Mouse (Mus musculus): ENCODE measurements around the gene Bcar3.
A peak's percentile ranks its signal among the peaks of the same experiment; 100 is the strongest.

Bcar3 gene

GRCm38 (mm10) chr3:122337992-122338391, 44.1 kb downstream of the Bcar3 start:
- no peak for DNase-seq (ENCODE audit: low spot score)

- no peak for DNase-seq (ENCODE audit: low spot score)
These were observed 45.0 kb downstream of the Bcar3 start for GRCm38 (mm10) chr3:122338897-122339296.

- DNase-seq (ENCODE audit: low spot score): no peak
These were observed 46.5 kb downstream of the Bcar3 start for GRCm38 (mm10) chr3:122340135-122341068.

GRCm38 (mm10) chr3:122343437-122343853, 49.5 kb downstream of the Bcar3 start:
- DNase-seq (ENCODE audit: low spot score): no peak

GRCm38 (mm10) chr3:122344350-122344749, 50.4 kb downstream of the Bcar3 start:
- no peak for DNase-seq (ENCODE audit: low spot score)

- DNase-seq (ENCODE audit: low spot score): no peak
These were observed 52.1 kb downstream of the Bcar3 start for GRCm38 (mm10) chr3:122345977-122346472.

- DNase-seq (ENCODE audit: low spot score): no peak
These were observed 52.7 kb downstream of the Bcar3 start for GRCm38 (mm10) chr3:122346600-122346999.

GRCm38 (mm10) chr3:122348677-122349076, 54.7 kb downstream of the Bcar3 start:
- DNase-seq (ENCODE audit: low spot score): no peak

- DNase-seq (ENCODE audit: low spot score): no peak
These were observed 58.9 kb downstream of the Bcar3 start for GRCm38 (mm10) chr3:122352801-122353200.

- DNase-seq (ENCODE audit: low spot score): peak; percentile 39
These were observed 65.5 kb downstream of the Bcar3 start for GRCm38 (mm10) chr3:122359426-122359825.

GRCm38 (mm10) chr3:122359954-122360353, 66.0 kb downstream of the Bcar3 start:
- DNase-seq (ENCODE audit: low spot score): no peak

GRCm38 (mm10) chr3:122360721-122361138, 66.8 kb downstream of the Bcar3 start:
- peak; percentile 72 for DNase-seq (ENCODE audit: low spot score)

- DNase-seq (ENCODE audit: low spot score): no peak
These were observed 68.8 kb downstream of the Bcar3 start for GRCm38 (mm10) chr3:122362719-122363118.

- DNase-seq (ENCODE audit: low spot score): peak; percentile 34
These were observed 70.6 kb downstream of the Bcar3 start for GRCm38 (mm10) chr3:122364565-122364964.

- DNase-seq (ENCODE audit: low spot score): peak; percentile 72
These were observed 71.4 kb downstream of the Bcar3 start for GRCm38 (mm10) chr3:122365326-122365725.

GRCm38 (mm10) chr3:122371646-122372341, 77.9 kb downstream of the Bcar3 start:
- no peak for DNase-seq (ENCODE audit: low spot score)

GRCm38 (mm10) chr3:122372617-122373016, 78.7 kb downstream of the Bcar3 start:
- DNase-seq (ENCODE audit: low spot score): no peak

- DNase-seq (ENCODE audit: low spot score): no peak
These were observed 82.1 kb downstream of the Bcar3 start for GRCm38 (mm10) chr3:122376011-122376410.

- DNase-seq (ENCODE audit: low spot score): peak; percentile 60
These were observed 82.5 kb downstream of the Bcar3 start for GRCm38 (mm10) chr3:122376412-122376831.

GRCm38 (mm10) chr3:122376841-122377464, 83.0 kb downstream of the Bcar3 start:
- no peak for DNase-seq (ENCODE audit: low spot score)

- no peak for DNase-seq (ENCODE audit: low spot score)
These were observed 84.7 kb downstream of the Bcar3 start for GRCm38 (mm10) chr3:122378634-122379033.

GRCm38 (mm10) chr3:122380776-122381175, 86.8 kb downstream of the Bcar3 start:
- no peak for DNase-seq (ENCODE audit: low spot score)

Measured in retina, embryonic 14.5 days (tissue).